Mouse (Mus musculus): ENCODE results near the gene 1110025L11Rik.
"Not testable (repeated sequence)": the region's sequence is repeated elsewhere in the genome, so short reads cannot be mapped to it uniquely, and the experiment has no call there.

- not testable (repeated sequence) for TF ChIP-seq POLR2A (IDR thresholded peaks at IDR 0.05; ENCODE audit: low read depth, low read length); CTCF (IDR thresholded peaks at IDR 0.05; ENCODE audit: extremely low read depth, insufficient read length, insufficient replicate concordance, low read depth, low read length)
Measured at GRCm38 (mm10) chr16:89014984-89015383, 48.8 kb downstream of the 1110025L11Rik start, which contains the start of gene Gm10229.

Data from small intestine, adult 2 months (tissue).